Mouse (Mus musculus) embryonic facial prominence, embryonic 12.5 days (tissue): Measurements from ENCODE around the gene Tspan15. TPM values are rescaled to one million over a fixed set of nuclear protein-coding genes. Genes with fewer than 3 reads are reported as not detected.

Experiments
- ATAC-seq: fragments of 200-750 bp; cut with Nextera tagmentation; 2 replicates; pipeline ENCODE4 v1.8.0; 2017; ENCODE audit not compliant: insufficient number of reproducible peaks, insufficient read depth, low FRiP score, low TSS enrichment
- H3K27ac ChIP-seq: fragments of 300-500 bp; sonication (generic); 2 replicates; pipeline ENCODE4 v1.5.1; 2016; ENCODE audit warnings: mild to moderate bottlenecking
- H3K27me3 ChIP-seq: fragments of 300-500 bp; sonication (generic); 2 replicates; pipeline ENCODE4 v1.6.1; 2016; ENCODE audit warnings: mild to moderate bottlenecking, moderate library complexity
- H3K36me3 ChIP-seq: fragments of 300-500 bp; sonication (generic); 2 replicates; pipeline ENCODE4 v1.6.1; 2016; ENCODE audit warnings: mild to moderate bottlenecking
- H3K4me1 ChIP-seq: fragments of 300-500 bp; sonication (generic); 2 replicates; pipeline ENCODE4 v1.6.1; 2016
- H3K4me2 ChIP-seq: fragments of 300-500 bp; sonication (generic); replicated peaks from 2 replicates; pipeline ENCODE4 v1.6.1; 2016; ENCODE audit warnings: mild to moderate bottlenecking, moderate library complexity
- H3K4me3 ChIP-seq: fragments of 300-500 bp; sonication (generic); 2 replicates; pipeline ENCODE4 v1.5.1; 2016; ENCODE audit warnings: mild to moderate bottlenecking
- H3K9ac ChIP-seq: fragments of 300-500 bp; sonication (generic); 2 replicates; pipeline ENCODE4 v1.6.1; 2016; ENCODE audit warnings: mild to moderate bottlenecking, moderate library complexity
- H3K9me3 ChIP-seq: fragments of 300-500 bp; sonication (generic); 2 replicates; pipeline ENCODE4 v1.6.1; 2016; ENCODE audit warnings: mild to moderate bottlenecking, moderate library complexity
- WGBS: fragments of 180-500 bp; shearing (Covaris S2); methylation state at CpG from one replicate; pipeline ENCODE4 v1.1.7; 2016; 5-methylcytosine and 5-hydroxymethylcytosine counted together
- polyA plus RNA-seq: library from polyadenylated mRNA; unstranded; fragments of >200 nt; fragmentation: Nextera tagmentation; extraction: Ambion mirVana; gene quantifications from 2 replicates; pipeline ENCODE4 v1.2.1, GENCODE M21; 2016

The Tspan15 gene
- polyA plus RNA-seq, 1 experiment from 2014 or later: 19.5 TPM

- no peak for ATAC-seq
- 51% methylated on average over 10 of the region's 10 CpGs for WGBS
- no peak overlapping the region for H3K9ac ChIP-seq
These were observed 22.7 kb downstream of the Tspan15 start for GRCm38 (mm10) chr10:62208241-62208896.

GRCm38 (mm10) chr10:62202574-62202973, 28.5 kb downstream of the Tspan15 start:
- no peak overlapping the region for H3K27ac ChIP-seq
- no peak overlapping the region for H3K9ac ChIP-seq
- no peak overlapping the region for H3K4me3 ChIP-seq
- no peaks in the 10 kb centered on the region for H3K9me3 ChIP-seq
- no peak overlapping the region for H3K4me2 ChIP-seq
- ATAC-seq: no peak
- no peaks in the 10 kb centered on the region for H3K36me3 ChIP-seq
- H3K27me3 ChIP-seq: no peaks in the 10 kb centered on the region
- H3K4me1 ChIP-seq: no peaks in the 10 kb centered on the region
- 82% methylated on average over 6 of the region's 6 CpGs for WGBS

More at GRCm38 (mm10) chr10:62208241-62208896, 22.7 kb downstream of the Tspan15 start:
- H3K4me1 ChIP-seq: peaks cover 8% of the 10 kb centered on the region; the same call in 1 of the 2 replicates
- H3K36me3 ChIP-seq: no peaks in the 10 kb centered on the region
- no peaks in the 10 kb centered on the region for H3K27me3 ChIP-seq
- H3K4me2 ChIP-seq: no peak overlapping the region
- no peak overlapping the region for H3K4me3 ChIP-seq
- H3K27ac ChIP-seq: no peak overlapping the region
- no peaks in the 10 kb centered on the region for H3K9me3 ChIP-seq

GRCm38 (mm10) chr10:62198891-62199290, 32.2 kb downstream of the Tspan15 start:
- WGBS: 61% methylated on average over 1 of the region's 1 CpGs
- H3K9ac ChIP-seq: no peak overlapping the region
- no peak for ATAC-seq
- H3K4me3 ChIP-seq: no peak overlapping the region
- peaks cover 5% of the 10 kb centered on the region; the same call in 1 of the 2 replicates for H3K4me1 ChIP-seq
- no peaks in the 10 kb centered on the region for H3K9me3 ChIP-seq
- no peaks in the 10 kb centered on the region for H3K36me3 ChIP-seq
- no peak overlapping the region for H3K27ac ChIP-seq
- no peak overlapping the region for H3K4me2 ChIP-seq
- H3K27me3 ChIP-seq: no peaks in the 10 kb centered on the region

- Histone ChIP-seq H3K9ac (no peak overlapping the region), H3K9me3 (no peaks in the 10 kb centered on the region), H3K36me3 (no peaks in the 10 kb centered on the region), H3K4me3 (no peak overlapping the region), H3K27ac (no peak overlapping the region), H3K4me2 (no peak overlapping the region), H3K4me1 (peaks cover 5% of the 10 kb centered on the region; the same call in 1 of the 2 replicates), H3K27me3 (no peaks in the 10 kb centered on the region)
- no peak for ATAC-seq
- WGBS: 68% methylated on average over 4 of the region's 4 CpGs
These were observed 33.6 kb downstream of the Tspan15 start for GRCm38 (mm10) chr10:62197403-62197802.

GRCm38 (mm10) chr10:62195376-62195775, 35.7 kb downstream of the Tspan15 start:
- peaks cover 5% of the 10 kb centered on the region; the same call in 1 of the 2 replicates for H3K4me1 ChIP-seq
- no peak for ATAC-seq
- H3K4me3 ChIP-seq: no peak overlapping the region
- no peaks in the 10 kb centered on the region for H3K9me3 ChIP-seq
- no peak overlapping the region for H3K27ac ChIP-seq
- 42% methylated on average over 7 of the region's 7 CpGs for WGBS
- H3K27me3 ChIP-seq: no peaks in the 10 kb centered on the region
- no peak overlapping the region for H3K4me2 ChIP-seq
- H3K9ac ChIP-seq: 0 out of 2 replicates have a peak overlapping the region, but pooled peaks have one; percentile 8
- no peaks in the 10 kb centered on the region for H3K36me3 ChIP-seq

- H3K9me3 ChIP-seq: no peaks in the 10 kb centered on the region
- peaks cover 5% of the 10 kb centered on the region; the same call in 1 of the 2 replicates for H3K4me1 ChIP-seq
- no peak overlapping the region for H3K4me3 ChIP-seq
- H3K27ac ChIP-seq: no peak overlapping the region
- no peak for ATAC-seq
- H3K27me3 ChIP-seq: no peaks in the 10 kb centered on the region
- 56% methylated on average over 6 of the region's 6 CpGs for WGBS
- no peaks in the 10 kb centered on the region for H3K36me3 ChIP-seq
- H3K4me2 ChIP-seq: no peak overlapping the region
- H3K9ac ChIP-seq: no peak overlapping the region
These were observed 36.1 kb downstream of the Tspan15 start for GRCm38 (mm10) chr10:62194946-62195345.

- no peak for ATAC-seq
- 74% methylated on average over 5 of the region's 5 CpGs for WGBS
- no peak overlapping the region for H3K4me3 ChIP-seq
- peaks cover 5% of the 10 kb centered on the region; the same call in 1 of the 2 replicates for H3K4me1 ChIP-seq
- H3K27ac ChIP-seq: no peak overlapping the region
- H3K9ac ChIP-seq: no peak overlapping the region
- H3K9me3 ChIP-seq: no peaks in the 10 kb centered on the region
- H3K4me2 ChIP-seq: no peak overlapping the region
- no peaks in the 10 kb centered on the region for H3K36me3 ChIP-seq
- H3K27me3 ChIP-seq: no peaks in the 10 kb centered on the region
These were observed 36.6 kb downstream of the Tspan15 start for GRCm38 (mm10) chr10:62194461-62194860.

GRCm38 (mm10) chr10:62194043-62194442, 37.0 kb downstream of the Tspan15 start:
- Histone ChIP-seq H3K4me1 (peaks cover 5% of the 10 kb centered on the region; the same call in 1 of the 2 replicates), H3K27ac (no peak overlapping the region), H3K4me2 (no peak overlapping the region), H3K9me3 (no peaks in the 10 kb centered on the region), H3K4me3 (no peak overlapping the region), H3K36me3 (no peaks in the 10 kb centered on the region), H3K9ac (no peak overlapping the region), H3K27me3 (no peaks in the 10 kb centered on the region)
- no peak for ATAC-seq
- WGBS: 82% methylated on average over 6 of the region's 6 CpGs

GRCm38 (mm10) chr10:62192701-62193157, 38.3 kb downstream of the Tspan15 start:
- WGBS: 71% methylated on average over 9 of the region's 9 CpGs
- Histone ChIP-seq H3K4me1 (peaks cover 5% of the 10 kb centered on the region; the same call in 1 of the 2 replicates), H3K4me2 (no peak overlapping the region), H3K27ac (no peak overlapping the region), H3K36me3 (no peaks in the 10 kb centered on the region), H3K4me3 (no peak overlapping the region), H3K9ac (no peak overlapping the region), H3K27me3 (no peaks in the 10 kb centered on the region), H3K9me3 (no peaks in the 10 kb centered on the region)
- no peak for ATAC-seq

- H3K27me3 ChIP-seq: no peaks in the 10 kb centered on the region
- no peak overlapping the region for H3K4me2 ChIP-seq
- no peak overlapping the region for H3K27ac ChIP-seq
- H3K4me3 ChIP-seq: no peak overlapping the region
- H3K4me1 ChIP-seq: peaks cover 5% of the 10 kb centered on the region; the same call in 1 of the 2 replicates
- WGBS: 92% methylated on average over 7 of the region's 7 CpGs
- H3K9me3 ChIP-seq: no peaks in the 10 kb centered on the region
- H3K9ac ChIP-seq: no peak overlapping the region
- ATAC-seq: no peak
- H3K36me3 ChIP-seq: no peaks in the 10 kb centered on the region
These were observed 40.2 kb downstream of the Tspan15 start for GRCm38 (mm10) chr10:62190821-62191220.

- H3K27ac ChIP-seq: no peak overlapping the region
- 72% methylated on average over 4 of the region's 4 CpGs for WGBS
- H3K9me3 ChIP-seq: no peaks in the 10 kb centered on the region
These were observed 41.1 kb downstream of the Tspan15 start for GRCm38 (mm10) chr10:62189910-62190309.

GRCm38 (mm10) chr10:62189303-62189702, 41.7 kb downstream of the Tspan15 start:
- Histone ChIP-seq H3K4me3 (no peak overlapping the region), H3K36me3 (no peaks in the 10 kb centered on the region), H3K9ac (no peak overlapping the region), H3K9me3 (no peaks in the 10 kb centered on the region), H3K27ac (no peak overlapping the region), H3K27me3 (no peaks in the 10 kb centered on the region), H3K4me2 (no peak overlapping the region), H3K4me1 (no peaks in the 10 kb centered on the region)
- ATAC-seq: no peak
- WGBS: 73% methylated on average over 3 of the region's 3 CpGs

More at GRCm38 (mm10) chr10:62189910-62190309, 41.1 kb downstream of the Tspan15 start:
- Histone ChIP-seq H3K9ac (no peak overlapping the region), H3K4me2 (no peak overlapping the region), H3K4me1 (no peaks in the 10 kb centered on the region), H3K36me3 (no peaks in the 10 kb centered on the region), H3K4me3 (no peak overlapping the region), H3K27me3 (no peaks in the 10 kb centered on the region)
- no peak for ATAC-seq
